In the genomic region with DNA sequence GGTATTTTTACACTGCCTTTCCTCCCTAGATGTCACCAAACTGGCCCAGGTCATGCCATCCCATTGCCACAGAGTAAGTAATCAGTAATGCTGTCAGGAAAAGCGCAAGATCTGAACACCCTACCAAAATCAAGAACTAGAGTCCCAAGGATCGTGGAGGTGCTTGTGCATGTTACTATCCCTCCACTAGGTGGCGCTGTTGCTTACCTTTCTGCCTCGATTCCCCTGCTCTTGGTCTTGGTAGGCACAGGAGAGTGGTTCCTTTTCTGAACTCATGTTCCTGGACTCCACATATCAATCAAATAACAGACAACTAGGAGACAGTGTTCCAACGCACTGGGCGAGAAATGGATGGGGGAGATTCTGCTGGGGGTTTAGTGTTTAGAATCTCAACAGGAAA, we compare ENCODE assay signal across 8 mouse cellular contexts. TPM values are rescaled to one million over a fixed set of nuclear protein-coding genes. Genes with fewer than 3 reads are reported as not detected.
DNase-seq lines count a peak whose midpoint lies in the region; ATAC-seq lines count a peak whose summit lies in the region.

No protein-coding gene starts in this region.

- no peak for ATAC-seq in kidney, embryonic 16.5 days (ENCODE audit: low FRiP score, low TSS enrichment)
- ATAC-seq in erythroid progenitor cell, adult 5-6 weeks (replicated peaks; ENCODE audit: low FRiP score, poor library complexity, severe bottlenecking) = peak; percentile 81
- ATAC-seq in intestine, embryonic 15.5 days = peak; percentile 41; the same call in 1 of the 2 replicates
- no peak for ATAC-seq in neural tube, embryonic 11.5 days (ENCODE audit: insufficient read depth, low FRiP score, low TSS enrichment)

- H3K4me1 ChIP-seq in kidney, embryonic 16.5 days (ENCODE audit: insufficient read depth, low read length) = no peaks in the 10 kb centered on the region
- peaks cover 14% of the 10 kb centered on the region; the same call in 1 of the 2 replicates for H3K4me1 ChIP-seq in intestine, embryonic 15.5 days (replicated peaks)
- H3K4me1 ChIP-seq in neural tube, embryonic 11.5 days (ENCODE audit: control insufficient read depth, insufficient read depth, low read length) = 0 out of 2 replicates have a peak, but pooled peaks cover 2% of the 10 kb centered on the region

- H3K27ac ChIP-seq in kidney, embryonic 16.5 days (ENCODE audit: low read length) = no peak overlapping the region
- no peak overlapping the region for H3K27ac ChIP-seq in intestine, embryonic 15.5 days
- H3K27ac ChIP-seq in neural tube, embryonic 11.5 days (ENCODE audit: low read depth, low read length) = no peak overlapping the region

- H3K27me3 ChIP-seq in kidney, embryonic 16.5 days (ENCODE audit: insufficient read depth, low read length) = no peaks in the 10 kb centered on the region; the same call in 1 of the 2 replicates
- H3K27me3 ChIP-seq in intestine, embryonic 15.5 days (replicated peaks) = no peaks in the 10 kb centered on the region
- H3K27me3 ChIP-seq in neural tube, embryonic 11.5 days (ENCODE audit: control insufficient read depth, insufficient read depth, low read length) = no peaks in the 10 kb centered on the region

- H3K36me3 ChIP-seq in kidney, embryonic 16.5 days (ENCODE audit: insufficient read depth, low read length) = no peaks in the 10 kb centered on the region
- no peaks in the 10 kb centered on the region for H3K36me3 ChIP-seq in intestine, embryonic 15.5 days
- no peaks in the 10 kb centered on the region for H3K36me3 ChIP-seq in neural tube, embryonic 11.5 days (ENCODE audit: control insufficient read depth, insufficient read depth, low read length)

- intact Hi-C loops in left cerebral cortex, postnatal 4 days (cut with DNase I) = loop anchor here (5.0 kb wide), 2 partner anchors 69 to 219 kb away; no protein-coding TSS in a partner anchor

- no peak overlapping the region for H3K4me3 ChIP-seq in kidney, embryonic 16.5 days (ENCODE audit: low read length)
- no peak overlapping the region for H3K4me3 ChIP-seq in intestine, embryonic 15.5 days (replicated peaks)
- no peak overlapping the region for H3K4me3 ChIP-seq in neural tube, embryonic 11.5 days (ENCODE audit: low read depth, low read length)

- H3K4me2 ChIP-seq in kidney, embryonic 16.5 days (replicated peaks; ENCODE audit: low read depth, low read length) = no peak overlapping the region
- H3K4me2 ChIP-seq in intestine, embryonic 15.5 days (replicated peaks) = no peak overlapping the region
- no peak overlapping the region for H3K4me2 ChIP-seq in neural tube, embryonic 11.5 days (ENCODE audit: low read depth)

- H3K9me3 ChIP-seq in kidney, embryonic 16.5 days (ENCODE audit: low read length) = no peaks in the 10 kb centered on the region
- no peaks in the 10 kb centered on the region for H3K9me3 ChIP-seq in intestine, embryonic 15.5 days
- H3K9me3 ChIP-seq in neural tube, embryonic 11.5 days (ENCODE audit: control insufficient read depth, low read length) = no peaks in the 10 kb centered on the region

- no peak overlapping the region for H3K9ac ChIP-seq in kidney, embryonic 16.5 days (replicated peaks; ENCODE audit: low read length)
- no peak overlapping the region for H3K9ac ChIP-seq in intestine, embryonic 15.5 days
- no peak overlapping the region for H3K9ac ChIP-seq in neural tube, embryonic 11.5 days (ENCODE audit: low read length)

- DNase-seq in kidney, adult 18-20 months = peak; percentile 78
- DNase-seq in brain, adult 2 months (ENCODE audit: low read depth, low spot score) = peak; percentile 90
- peak; percentile 78 for DNase-seq in left cerebral cortex, postnatal 4 days
- DNase-seq in neural tube, embryonic 11.5 days (ENCODE audit: low spot score) = peak; percentile 75
- peak; percentile 69 for DNase-seq in testis, postnatal 14 days (ENCODE audit: low spot score)

- 16% methylated on average over 6 of the region's 6 CpGs for WGBS in kidney, embryonic 16.5 days
- WGBS in intestine, embryonic 15.5 days = 23% methylated on average over 6 of the region's 6 CpGs
- WGBS in neural tube, embryonic 11.5 days = 28% methylated on average over 6 of the region's 6 CpGs

RNA-seq across cellular contexts. Expression of gene Pofut2, which starts 23.8 kb away (rescaled TPM):
- 148 and 149 TPM in 2 replicates for polyA plus RNA-seq in kidney, embryonic 16.5 days (2015; fragmentation: Nextera tagmentation; extraction: Ambion mirVana)
- 5.9 and 16.2 TPM in 2 replicates for total RNA-seq in erythroid progenitor cell, adult 5-6 weeks (2015; ENCODE audit: low replicate concordance)
- 9.7 and 10.7 TPM in 2 replicates for total RNA-seq in erythroid progenitor cell, adult 5-6 weeks (2017; ENCODE audit: low replicate concordance)
- 96.7 and 104 TPM in 2 replicates for polyA plus RNA-seq in intestine, embryonic 15.5 days (2015; fragmentation: Nextera tagmentation; extraction: Ambion mirVana)
- 10 to 100 TPM; 27.7 to 31.9 TPM for total RNA-seq in left cerebral cortex, postnatal 4 days (2021)
- polyA plus RNA-seq in neural tube, embryonic 11.5 days (2014; fragmentation: Nextera tagmentation; extraction: Ambion mirVana) = 76.1 and 77.8 TPM in 2 replicates

Comparison
In these comparisons a context has a peak if more than half of its experiments do, and no peak if none do; other contexts are left out.
1. ATAC-seq: peak in erythroid progenitor cell, adult 5-6 weeks (single experiment) and intestine, embryonic 15.5 days (single experiment); none in kidney, embryonic 16.5 days (single experiment) and neural tube, embryonic 11.5 days (single experiment).
2. Peak in every context shown above with its lines, with median percentiles within 50 percentile points of each other: DNase-seq.